In genomic region chr3:86936254-86936836, GRCm38 (mm10) we compare ENCODE assay signal across 10 mouse cellular contexts. TPM values are rescaled to one million over a fixed set of nuclear protein-coding genes. Genes with fewer than 3 reads are reported as not detected.
DNase-seq lines count a peak whose midpoint lies in the region.
"Had no signal": no experiment of that assay in that cellular context is flagged by ENCODE, and none has a peak within 500 bp of the region (broad histone marks: within the 10 kb centered on the region; RNA-seq: fewer than 3 reads in every experiment).

No protein-coding gene starts in this region.

- DNase-seq in embryo, embryonic 10 days (ENCODE audit: low spot score) = peak; percentile 16
- DNase-seq in embryo, embryonic 10.5 days (ENCODE audit: low spot score) = no peak
- DNase-seq in frontal cortex, postnatal 10 days (ENCODE audit: low spot score in 2 of 2) = peak; percentile 36 to 40
- peak; percentile 29 to 39 for DNase-seq in layer of hippocampus, postnatal 25 days (ENCODE audit: extremely low spot score in 1 of 2, low spot score in 1 of 2)
- peak; percentile 36 for DNase-seq in retina, embryonic 14.5 days (ENCODE audit: low spot score)
- DNase-seq in c-Kit-positive CD71-positive TER-119-positive erythroid progenitor cells, embryonic 14.5 days (ENCODE audit: low spot score) = no peak
- no peak for DNase-seq in gastrocnemius, postnatal 25 days
- DNase-seq in thymus, postnatal 36 days = no peak
- DNase-seq: heart, adult 2 months; kidney, adult 18-20 months had no signal

RNA-seq across cellular contexts. Expression of gene Dclk2, which starts 15.7 kb away (rescaled TPM):
- 100 to 1,000 TPM; 108 to 112 TPM for total RNA-seq in layer of hippocampus, postnatal 25 days (2021)
- under 1 TPM; 0.88 to 0.97 TPM for total RNA-seq in gastrocnemius, postnatal 25 days (2021)

Comparison
In these comparisons a context has a peak if more than half of its experiments do, and no peak if none do; other contexts are left out.
1. DNase-seq: peak in embryo, embryonic 10 days (single experiment), frontal cortex, postnatal 10 days (2 of 2), layer of hippocampus, postnatal 25 days (2 of 2) and retina, embryonic 14.5 days (single experiment); none in embryo, embryonic 10.5 days (single experiment), c-Kit-positive CD71-positive TER-119-positive erythroid progenitor cells, embryonic 14.5 days (single experiment), gastrocnemius, postnatal 25 days (single experiment) and thymus, postnatal 36 days (0 of 2).
2. RNA of gene Dclk2, which starts 15.7 kb away (total RNA-seq): 108 to 112 TPM in layer of hippocampus, postnatal 25 days; 0.88 to 0.97 TPM in gastrocnemius, postnatal 25 days; every median in the first group is over 10 times any median in the second.